Mouse (Mus musculus): ENCODE measurements at regions not wholly inside any gene's neighbourhood (a gene's known extent, or its start where the extent isn't known, plus 50 kb on each side); places are given as distances from the start of the nearest gene placed in this dataset.

DNA sequence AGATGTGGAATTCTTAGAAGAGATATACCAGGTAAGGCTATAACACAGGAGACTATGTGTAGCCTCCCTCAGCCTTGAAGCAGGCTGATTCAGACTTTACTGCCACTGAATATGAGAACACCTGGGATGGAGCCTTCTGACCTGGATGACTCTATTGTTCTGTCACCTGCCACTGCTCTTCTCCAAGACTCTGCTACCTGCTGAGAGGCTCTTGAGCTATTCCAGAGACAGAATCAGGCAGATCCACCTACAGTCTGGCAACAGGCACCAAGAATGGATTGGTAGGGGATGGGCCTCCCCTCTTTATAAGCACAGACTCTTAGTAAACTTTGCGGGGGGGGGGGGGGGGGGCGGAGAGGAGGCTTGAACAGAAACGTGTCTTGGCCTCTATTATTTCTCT is 970.5 kb upstream of the Pot1a start:
- ATAC-seq = no peak
- WGBS = 37% methylated on average over 2 of the region's 3 CpGs

DNA sequence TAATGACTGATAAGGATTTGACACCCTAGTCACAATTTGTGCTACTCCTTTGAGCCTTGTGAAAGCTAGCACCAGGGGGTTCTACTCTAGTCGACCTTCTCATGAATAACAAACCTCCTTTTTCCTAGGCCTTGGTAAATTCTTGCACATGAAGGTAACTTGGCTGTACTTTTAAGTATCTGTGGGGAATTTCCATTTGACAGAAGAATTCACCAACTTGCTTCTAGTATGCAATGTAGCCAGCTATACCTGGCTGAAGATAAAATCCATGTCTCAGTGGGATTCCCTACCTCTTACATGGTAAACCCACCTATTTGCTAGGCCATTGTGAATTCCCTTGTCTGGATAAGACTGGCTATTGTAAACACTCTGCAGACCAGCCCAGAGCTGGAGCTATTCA is 967.6 kb upstream of the Pot1a start:
- ATAC-seq = no peak
- H3K9ac ChIP-seq (replicated peaks; ENCODE audit: low read depth, low read length) = no peak overlapping the region

More for the DNA sequence above, 970.5 kb upstream of the Pot1a start:
- Histone ChIP-seq H3K27me3 (replicated peaks; ENCODE audit: control insufficient read depth, insufficient read depth, low read length) (no peaks in the 10 kb centered on the region), H3K9ac (replicated peaks; ENCODE audit: low read depth, low read length) (no peak overlapping the region), H3K4me2 (ENCODE audit: low read length) (no peak overlapping the region), H3K4me3 (replicated peaks; ENCODE audit: low read length) (no peak overlapping the region), H3K27ac (ENCODE audit: low read length) (no peak overlapping the region), H3K4me1 (replicated peaks; ENCODE audit: control insufficient read depth, insufficient read depth, low read length) (no peaks in the 10 kb centered on the region), H3K36me3 (ENCODE audit: control insufficient read depth, insufficient read depth) (no peaks in the 10 kb centered on the region), H3K9me3 (ENCODE audit: control insufficient read depth, low read length) (no peaks in the 10 kb centered on the region)

DNA sequence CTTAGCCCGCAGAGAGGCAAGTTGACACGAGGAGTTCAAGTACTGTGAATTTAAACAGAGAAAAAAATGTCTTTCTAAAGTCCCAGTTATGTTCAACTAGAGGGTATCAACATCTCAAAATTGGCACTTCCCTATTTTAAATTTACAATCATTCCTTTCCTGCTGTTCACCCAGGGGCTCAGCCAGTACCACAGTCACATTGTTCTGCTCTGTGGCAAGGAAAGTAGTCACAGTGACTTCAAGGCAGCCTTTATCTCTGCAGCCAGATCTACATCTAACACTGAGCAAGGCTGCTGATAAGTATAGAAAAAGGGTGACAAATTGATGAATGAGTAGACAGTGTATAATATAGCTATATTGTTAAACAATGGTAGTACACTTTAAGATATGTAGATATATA is 957.8 kb upstream of the Pot1a start:
- Histone ChIP-seq H3K4me3 (replicated peaks; ENCODE audit: low read length) (no peak overlapping the region), H3K9ac (replicated peaks; ENCODE audit: low read depth, low read length) (no peak overlapping the region), H3K36me3 (ENCODE audit: control insufficient read depth, insufficient read depth) (no peaks in the 10 kb centered on the region), H3K27ac (ENCODE audit: low read length) (no peak overlapping the region), H3K9me3 (ENCODE audit: control insufficient read depth, low read length) (no peaks in the 10 kb centered on the region), H3K4me1 (replicated peaks; ENCODE audit: control insufficient read depth, insufficient read depth, low read length) (no peaks in the 10 kb centered on the region), H3K27me3 (replicated peaks; ENCODE audit: control insufficient read depth, insufficient read depth, low read length) (no peaks in the 10 kb centered on the region), H3K4me2 (ENCODE audit: low read length) (no peak overlapping the region)
- no peak for ATAC-seq
- WGBS = 21% methylated on average over 2 of the region's 2 CpGs

More for the DNA sequence above, 967.6 kb upstream of the Pot1a start:
- 5% methylated on average over 1 of the region's 1 CpGs for WGBS
- Histone ChIP-seq H3K4me3 (replicated peaks; ENCODE audit: low read length) (no peak overlapping the region), H3K27ac (ENCODE audit: low read length) (no peak overlapping the region), H3K36me3 (ENCODE audit: control insufficient read depth, insufficient read depth) (no peaks in the 10 kb centered on the region), H3K27me3 (replicated peaks; ENCODE audit: control insufficient read depth, insufficient read depth, low read length) (no peaks in the 10 kb centered on the region), H3K4me2 (ENCODE audit: low read length) (no peak overlapping the region), H3K4me1 (replicated peaks; ENCODE audit: control insufficient read depth, insufficient read depth, low read length) (no peaks in the 10 kb centered on the region), H3K9me3 (ENCODE audit: control insufficient read depth, low read length) (no peaks in the 10 kb centered on the region)

DNA sequence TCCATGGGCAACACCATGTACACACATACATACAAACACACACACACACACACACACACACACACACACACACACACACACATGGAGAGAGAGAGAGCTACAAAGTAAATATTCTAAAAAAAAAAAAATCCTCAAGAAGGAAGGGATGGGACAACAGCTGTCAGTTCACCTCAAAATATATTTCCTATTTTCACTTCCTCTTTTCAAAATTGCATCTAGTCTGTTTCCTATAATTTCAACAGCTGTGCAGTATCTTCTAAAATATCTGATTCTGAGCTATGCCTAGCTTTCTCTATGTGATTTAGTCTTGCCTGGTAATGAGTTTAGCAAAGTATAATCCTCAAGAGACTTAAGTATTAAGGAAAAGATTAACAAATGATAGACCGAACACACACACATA is 955.7 kb upstream of the Pot1a start:
- Histone ChIP-seq H3K36me3 (ENCODE audit: control insufficient read depth, insufficient read depth) (no peaks in the 10 kb centered on the region), H3K9ac (replicated peaks; ENCODE audit: low read depth, low read length) (no peak overlapping the region), H3K4me2 (ENCODE audit: low read length) (no peak overlapping the region), H3K9me3 (ENCODE audit: control insufficient read depth, low read length) (no peaks in the 10 kb centered on the region), H3K27ac (ENCODE audit: low read length) (no peak overlapping the region), H3K27me3 (replicated peaks; ENCODE audit: control insufficient read depth, insufficient read depth, low read length) (no peaks in the 10 kb centered on the region), H3K4me3 (replicated peaks; ENCODE audit: low read length) (no peak overlapping the region), H3K4me1 (replicated peaks; ENCODE audit: control insufficient read depth, insufficient read depth, low read length) (no peaks in the 10 kb centered on the region)
- 94% methylated on average over 1 of the region's 1 CpGs for WGBS
- ATAC-seq = no peak

DNA sequence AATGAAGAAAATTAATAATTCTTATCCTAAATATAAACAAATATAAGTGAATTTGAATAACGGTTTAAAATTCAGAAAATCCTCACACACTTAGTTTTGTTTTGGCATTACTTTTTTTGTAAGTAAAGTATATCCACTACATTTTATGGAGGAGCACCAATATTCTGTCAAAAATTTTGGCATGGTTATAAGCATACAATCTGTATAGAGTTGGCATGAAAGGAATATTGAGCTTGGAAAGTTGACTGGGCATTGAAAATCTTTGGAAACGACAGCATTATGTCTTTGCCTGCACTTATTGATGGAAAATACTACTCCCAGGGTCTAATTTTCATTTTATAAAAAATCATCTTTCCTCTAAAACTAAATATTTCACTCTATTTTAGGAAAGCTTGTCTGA is 952.5 kb upstream of the Pot1a start:
- ATAC-seq = peak; percentile 72
- Histone ChIP-seq H3K27ac (ENCODE audit: low read length) (no peak overlapping the region), H3K9ac (replicated peaks; ENCODE audit: low read depth, low read length) (no peak overlapping the region), H3K9me3 (ENCODE audit: control insufficient read depth, low read length) (no peaks in the 10 kb centered on the region), H3K36me3 (ENCODE audit: control insufficient read depth, insufficient read depth) (no peaks in the 10 kb centered on the region), H3K4me1 (replicated peaks; ENCODE audit: control insufficient read depth, insufficient read depth, low read length) (no peaks in the 10 kb centered on the region), H3K4me2 (ENCODE audit: low read length) (no peak overlapping the region), H3K4me3 (replicated peaks; ENCODE audit: low read length) (no peak overlapping the region), H3K27me3 (replicated peaks; ENCODE audit: control insufficient read depth, insufficient read depth, low read length) (no peaks in the 10 kb centered on the region)
- WGBS = 67% methylated on average over 2 of the region's 2 CpGs

All from forebrain, embryonic 16.5 days (tissue).